Mouse (Mus musculus) CH12.LX (cell line): Measurements from ENCODE around the gene Lelp1. TPM values are rescaled to one million over a fixed set of nuclear protein-coding genes. Genes with fewer than 3 reads are reported as not detected.

Experiments
- DNase-seq: peaks from one replicate; pipeline ENCODE4 v3.0.0-alpha.2; 2013; ENCODE audit errors: extremely low read depth
- H3K27ac ChIP-seq: 2 replicates; pipeline ENCODE4 v1.5.1; 2012; ENCODE audit warnings: low read depth, mild to moderate bottlenecking, control low read depth, moderate library complexity; ENCODE audit not compliant: insufficient read depth
- H3K27me3 ChIP-seq: replicated peaks from 2 replicates; pipeline ENCODE3; 2012; ENCODE audit warnings: inconsistent platforms
- H3K36me3 ChIP-seq, 2 experiments: replicated peaks in 1 of 2; 2 replicates each; pipeline versions ENCODE3 to v1.6.1; 2012; ENCODE audit warnings: inconsistent platforms in 1 of 2, low read length in 1 of 2, mild to moderate bottlenecking in 1 of 2, mixed read lengths in 1 of 2, moderate library complexity in 1 of 2; ENCODE audit not compliant: control insufficient read depth in 1 of 2, insufficient read depth in 1 of 2
- H3K4me1 ChIP-seq, 2 experiments: 2 replicates each; pipeline ENCODE4 v1.6.1; 2012; ENCODE audit warnings: inconsistent platforms in 1 of 2, moderate library complexity in 1 of 2; ENCODE audit not compliant: insufficient read depth in 2 of 2, control insufficient read depth in 1 of 2
- H3K4me2 ChIP-seq: 2 replicates; pipeline ENCODE4 v1.6.1; 2012; ENCODE audit warnings: low read depth, mild to moderate bottlenecking, control low read depth; ENCODE audit not compliant: poor library complexity, insufficient read depth, severe bottlenecking
- H3K4me3 ChIP-seq, 3 experiments: fragments of 150-350 bp in 1 of 3; sonication (generic) in 1 of 3; replicated peaks in 1 of 3; 2 replicates each; pipeline versions ENCODE3 to v1.5.1; 2011 to 2012; ENCODE audit warnings: low read depth in 2 of 3, low read length in 2 of 3, mild to moderate bottlenecking in 2 of 3, moderate library complexity in 2 of 3, control low read depth in 1 of 3, improper control_type of control experiment in 1 of 3, inconsistent platforms in 1 of 3, mixed read lengths in 1 of 3; ENCODE audit not compliant: poor library complexity in 1 of 3
- H3K79me2 ChIP-seq: replicated peaks from 2 replicates; pipeline ENCODE4 v1.6.1; 2012; ENCODE audit warnings: mild to moderate bottlenecking, moderate library complexity; ENCODE audit not compliant: control insufficient read depth, poor library complexity, insufficient read depth, severe bottlenecking; ENCODE audit errors: extremely low read depth
- H3K9ac ChIP-seq: 2 replicates; pipeline ENCODE4 v1.6.1; 2012; ENCODE audit warnings: low read depth, mild to moderate bottlenecking, control low read depth, moderate library complexity; ENCODE audit not compliant: insufficient read depth
- H3K9me3 ChIP-seq: replicated peaks from 2 replicates; pipeline ENCODE3; 2012; ENCODE audit warnings: low read length, inconsistent platforms, mixed read lengths
- CHD1 ChIP-seq: IDR thresholded peaks from 2 replicates; pipeline ENCODE4 v1.6.1; 2012; ENCODE audit warnings: low read depth, low read length, improper control_type of control experiment, inconsistent platforms
- CHD2 ChIP-seq: IDR thresholded peaks from 2 replicates; pipeline ENCODE4 v1.6.1; 2011; ENCODE audit warnings: low read length, improper control_type of control experiment
- E2F4 ChIP-seq: IDR thresholded peaks from 2 replicates; pipeline ENCODE4 v1.6.1; 2011; ENCODE audit warnings: low read depth, low read length, improper control_type of control experiment; ENCODE audit not compliant: insufficient replicate concordance
- ELF1 ChIP-seq: IDR thresholded peaks from 2 replicates; pipeline ENCODE4 v1.6.1; 2014; ENCODE audit warnings: low read depth, mild to moderate bottlenecking, inconsistent platforms, low read length, improper control_type of control experiment
- HCFC1 ChIP-seq: IDR thresholded peaks from 2 replicates; pipeline ENCODE4 v1.6.1; 2012; ENCODE audit warnings: low read depth, mild to moderate bottlenecking, inconsistent platforms, low read length, improper control_type of control experiment
- JUN ChIP-seq: IDR thresholded peaks from 2 replicates; pipeline ENCODE4 v1.6.1; 2011; ENCODE audit warnings: low read depth, mild to moderate bottlenecking, low read length, improper control_type of control experiment, moderate library complexity; ENCODE audit not compliant: insufficient read depth
- KAT2A ChIP-seq: IDR thresholded peaks from 2 replicates; pipeline ENCODE4 v1.6.1; 2012; ENCODE audit warnings: low read length, improper control_type of control experiment, inconsistent platforms; ENCODE audit not compliant: insufficient replicate concordance
- MAFK ChIP-seq: IDR thresholded peaks from 2 replicates; pipeline ENCODE4 v1.6.1; 2011; ENCODE audit warnings: low read length, improper control_type of control experiment; ENCODE audit not compliant: insufficient replicate concordance
- MYC ChIP-seq: IDR thresholded peaks from 2 replicates; pipeline ENCODE4 v1.6.1; 2011; ENCODE audit warnings: low read depth, mild to moderate bottlenecking, improper control_type of control experiment, low read length
- NELFE ChIP-seq: IDR thresholded peaks from 2 replicates; pipeline ENCODE4 v1.6.1; 2011; ENCODE audit warnings: low read depth, low read length, improper control_type of control experiment
- PAX5 ChIP-seq: IDR thresholded peaks from 2 replicates; pipeline ENCODE4 v1.6.1; 2012; ENCODE audit warnings: low read length, inconsistent platforms, mixed read lengths
- RCOR1 ChIP-seq: conservative IDR thresholded peaks from 2 replicates; pipeline ENCODE4 v1.6.1; 2012; ENCODE audit warnings: low read depth, mild to moderate bottlenecking, inconsistent platforms, low read length, improper control_type of control experiment
- SIN3A ChIP-seq: IDR thresholded peaks from 2 replicates; pipeline ENCODE4 v1.6.1; 2012; ENCODE audit warnings: low read length, improper control_type of control experiment, inconsistent platforms
- TBP ChIP-seq: conservative IDR thresholded peaks from 2 replicates; pipeline ENCODE4 v1.6.1; 2011; ENCODE audit warnings: low read depth, low read length, improper control_type of control experiment
- UBTF ChIP-seq: IDR thresholded peaks from 2 replicates; pipeline ENCODE4 v1.6.1; 2012; ENCODE audit warnings: low read depth, mild to moderate bottlenecking, inconsistent platforms, low read length, improper control_type of control experiment, moderate library complexity
- USF2 ChIP-seq: conservative IDR thresholded peaks from 2 replicates; pipeline ENCODE4 v1.6.1; 2011; ENCODE audit warnings: low read depth, low read length, improper control_type of control experiment
- ZMIZ1 ChIP-seq: IDR thresholded peaks from 2 replicates; pipeline ENCODE4 v1.6.1; 2012; ENCODE audit warnings: low read depth, mild to moderate bottlenecking, inconsistent platforms, low read length, improper control_type of control experiment
- ZNF384 ChIP-seq: IDR thresholded peaks from 2 replicates; pipeline ENCODE4 v1.6.1; 2012; ENCODE audit warnings: low read depth, low read length, improper control_type of control experiment, inconsistent platforms
- dilution Hi-C: fragments of 300-500 bp; cut with MboI; formaldehyde crosslinking; loops from 2 replicates; pipeline ENCODE4 v1.14.3; 2020; ENCODE audit warnings: low sequenced_read_pairs; ENCODE audit not compliant: extremely low pct_unique_long_range_greater_than_20kb, extremely low pct_ligation_motif_present
- in situ Hi-C: fragments of 300-500 bp; cut with MboI; formaldehyde crosslinking; loops from 3 replicates; pipeline ENCODE4 v1.14.3; 2019; ENCODE audit warnings: low sequenced_read_pairs, low pct_ligation_motif_present, low pct_unique_long_range_greater_than_20kb, mixed read lengths
- polyA plus RNA-seq: library from polyadenylated mRNA; unstranded; fragments of >175 nt; gene quantifications from 2 replicates; pipeline ENCODE4 v1.2.1, GENCODE M21; 2012; ENCODE audit warnings: low read depth; ENCODE audit not compliant: insufficient read length
- total RNA-seq, 2 experiments: library from RNA; depleted of rRNA; stranded (reverse); fragments of 300-350 nt in 1 of 2; fragments of >200 nt in 1 of 2; gene quantifications; 2 replicates each; pipeline ENCODE4 v1.2.3; 2012 to 2014

The Lelp1 gene
- total and polyA plus RNA-seq, 3 experiments = not detected

DNA sequence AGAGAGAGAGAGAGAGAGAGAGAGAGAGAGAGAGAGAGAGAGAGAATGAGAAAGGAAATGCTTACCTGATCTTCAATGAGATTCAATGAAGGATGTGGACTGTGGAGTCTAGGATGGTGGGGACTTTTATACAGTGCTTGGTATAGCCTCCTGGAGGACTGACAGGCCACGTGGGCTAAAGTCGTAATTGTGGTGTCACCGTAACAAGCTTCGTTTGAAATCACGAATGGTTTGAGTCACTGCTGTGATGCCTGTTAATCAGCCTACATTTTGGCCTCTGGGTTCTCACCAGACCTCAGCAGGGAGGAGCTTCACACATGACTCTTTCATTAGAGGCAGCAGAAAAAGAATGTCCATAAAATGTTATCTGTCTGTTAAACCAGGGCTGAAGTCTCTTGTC lies 18.7 kb downstream of the Lelp1 start, which contains the start of gene Prr9:
Gene Prr9, minus strand, starts transcription at position 101 of the 400 bp plus-strand sequence.
- no peak within 1 kb of the TSS for H3K9ac ChIP-seq
- H3K4me1 ChIP-seq = no peaks in the 10 kb centered on the region
- no peak within 1 kb of the TSS for H3K4me2 ChIP-seq
- in situ Hi-C loops = no loop called here
- DNase-seq = no peak
- no peak within 1 kb of the TSS for H3K27ac ChIP-seq
- TF ChIP-seq HCFC1 = no peak
- TF ChIP-seq PAX5 = no peak
- TF ChIP-seq RCOR1 = no peak
- no peak for TF ChIP-seq USF2
- no peak for TF ChIP-seq SIN3A
- TF ChIP-seq E2F4 = no peak
- TF ChIP-seq MYC = no peak
- no peak for TF ChIP-seq JUN
- TF ChIP-seq CHD2 = no peak
- no peak for TF ChIP-seq MAFK
- no peak for TF ChIP-seq TBP
- TF ChIP-seq, all 38 proteins: peak for 0
- peaks cover 43% of the 10 kb centered on the region for H3K9me3 ChIP-seq
- H3K79me2 ChIP-seq = no peaks in the 10 kb centered on the region
- no peaks in the 10 kb centered on the region for H3K36me3 ChIP-seq
- H3K4me3 ChIP-seq = no peak within 1 kb of the TSS
- H3K27me3 ChIP-seq = no peaks in the 10 kb centered on the region
- dilution Hi-C loops = no loop called here

- Histone ChIP-seq H3K9ac (no peak overlapping the region), H3K9me3 (peaks cover 47% of the 10 kb centered on the region), H3K4me3 (no peak overlapping the region), H3K27ac (no peak overlapping the region), H3K27me3 (no peaks in the 10 kb centered on the region), H3K79me2 (no peaks in the 10 kb centered on the region), H3K4me2 (no peak overlapping the region), H3K36me3 (no peaks in the 10 kb centered on the region), H3K4me1 (no peaks in the 10 kb centered on the region)
- no peak for DNase-seq
- in situ Hi-C loops = no loop called here
- dilution Hi-C loops = no loop called here
- no peak for TF ChIP-seq ZMIZ1
- TF ChIP-seq CHD1 = no peak
- no peak for TF ChIP-seq E2F4
Observed at GRCm38 (mm10) chr3:92120902-92121301, 21.6 kb downstream of the Lelp1 start.

GRCm38 (mm10) chr3:92117930-92118329 lies 24.6 kb downstream of the Lelp1 start:
- dilution Hi-C loops = no loop called here
- TF ChIP-seq ELF1 = no peak
- TF ChIP-seq UBTF = no peak
- no peak for TF ChIP-seq NELFE
- TF ChIP-seq KAT2A = no peak
- TF ChIP-seq CHD2 = no peak
- TF ChIP-seq SIN3A = no peak
- TF ChIP-seq ZNF384 = no peak
- DNase-seq = no peak
- no peak overlapping the region for H3K4me2 ChIP-seq
- peaks cover 54% of the 10 kb centered on the region for H3K9me3 ChIP-seq
- H3K27ac ChIP-seq = no peak overlapping the region
- H3K4me1 ChIP-seq = no peaks in the 10 kb centered on the region
- H3K27me3 ChIP-seq = no peaks in the 10 kb centered on the region
- no peak overlapping the region for H3K9ac ChIP-seq
- no peak overlapping the region for H3K4me3 ChIP-seq
- no peaks in the 10 kb centered on the region for H3K79me2 ChIP-seq
- in situ Hi-C loops = no loop called here
- H3K36me3 ChIP-seq = no peaks in the 10 kb centered on the region
